Mouse (Mus musculus): ENCODE results near the gene Kpna4.

The Kpna4 gene

DNA sequence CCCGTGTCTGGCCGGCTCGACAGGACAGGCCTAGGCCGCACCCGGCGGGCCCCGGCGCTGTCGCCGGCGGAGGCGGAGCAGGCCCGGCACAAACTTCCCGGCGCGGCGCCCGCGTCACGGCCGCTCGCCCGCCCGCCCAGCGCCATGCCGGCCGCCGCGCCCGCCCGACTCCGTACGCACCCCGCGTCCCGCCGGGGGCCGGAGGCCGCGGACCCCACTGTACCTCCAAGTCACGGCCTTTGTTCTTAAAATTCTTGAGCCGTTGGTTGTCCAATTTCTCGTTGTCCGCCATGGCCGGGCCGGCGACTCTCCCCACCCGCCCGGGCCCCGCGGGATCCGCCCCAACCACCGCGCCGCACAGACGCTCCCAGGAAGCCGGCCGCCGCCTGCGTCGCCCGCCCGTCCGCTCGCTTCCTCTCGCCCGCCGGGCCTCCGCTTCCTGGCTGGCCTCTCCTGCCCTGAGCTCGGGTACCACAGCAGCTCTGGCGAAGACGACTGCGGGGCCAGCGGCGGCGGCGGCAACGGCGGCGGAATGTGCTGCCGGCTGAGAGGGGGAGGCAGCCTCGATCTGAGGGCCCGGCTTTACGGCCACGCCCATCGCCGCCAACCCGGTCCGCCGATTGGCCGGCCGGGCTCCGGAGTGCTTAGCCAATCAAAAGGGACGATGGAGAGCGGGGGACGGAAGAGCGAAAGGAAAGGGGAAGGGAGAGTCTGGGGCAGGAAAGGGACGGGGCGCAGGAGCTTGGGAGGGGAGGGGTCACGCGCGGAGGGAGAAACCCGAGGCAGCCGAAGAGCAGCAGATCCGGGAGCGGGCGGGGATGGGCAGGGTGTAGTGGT is at the start of gene Kpna4:
Kpna4 (minus strand) TSS at position 605 of the 837 bp plus-strand sequence.
- peak; percentile 90 for DNase-seq (ENCODE audit: low read depth)

DNA sequence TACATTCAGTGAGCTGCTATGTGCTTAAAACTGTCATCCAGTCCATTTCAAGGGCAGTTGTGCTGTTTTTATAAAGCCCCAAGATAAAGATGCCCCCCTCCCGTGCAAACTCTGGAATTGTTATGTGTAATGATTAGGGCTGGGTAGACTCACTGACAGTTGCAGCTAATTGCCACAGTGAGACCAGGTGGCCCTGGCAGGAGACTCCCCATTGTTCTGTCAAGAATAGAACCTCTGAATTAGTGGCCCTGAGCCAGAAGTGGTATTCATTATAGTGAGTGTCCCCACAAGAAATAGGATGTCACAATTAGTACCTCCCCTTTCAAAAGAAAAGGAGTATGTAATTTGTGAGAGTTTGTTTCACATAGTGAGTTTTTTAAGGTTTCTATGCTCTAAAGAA is 48.3 kb upstream of the Kpna4 start:
- no peak for DNase-seq (ENCODE audit: low read depth)

DNA sequence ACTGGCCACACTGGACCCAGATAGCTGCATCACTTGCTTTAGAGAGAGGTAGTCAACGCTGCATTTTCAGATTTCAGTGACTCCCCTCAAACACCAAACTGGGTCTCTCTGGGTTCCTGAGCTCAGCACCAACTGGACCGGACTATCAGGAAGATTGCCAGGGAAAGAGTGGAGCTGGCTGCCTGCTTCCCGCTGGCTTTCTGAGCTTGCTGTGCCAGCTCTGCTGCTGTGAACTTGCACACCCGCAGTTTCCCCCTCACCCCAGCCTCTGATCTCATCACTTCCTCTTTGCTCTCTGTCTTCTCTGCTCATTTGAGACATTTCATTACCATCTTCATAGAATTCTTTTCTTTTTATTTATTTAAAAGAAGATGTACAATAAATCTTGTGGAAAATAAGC is 44.2 kb upstream of the Kpna4 start:
- peak; percentile 17 for DNase-seq (ENCODE audit: low read depth)

DNA sequence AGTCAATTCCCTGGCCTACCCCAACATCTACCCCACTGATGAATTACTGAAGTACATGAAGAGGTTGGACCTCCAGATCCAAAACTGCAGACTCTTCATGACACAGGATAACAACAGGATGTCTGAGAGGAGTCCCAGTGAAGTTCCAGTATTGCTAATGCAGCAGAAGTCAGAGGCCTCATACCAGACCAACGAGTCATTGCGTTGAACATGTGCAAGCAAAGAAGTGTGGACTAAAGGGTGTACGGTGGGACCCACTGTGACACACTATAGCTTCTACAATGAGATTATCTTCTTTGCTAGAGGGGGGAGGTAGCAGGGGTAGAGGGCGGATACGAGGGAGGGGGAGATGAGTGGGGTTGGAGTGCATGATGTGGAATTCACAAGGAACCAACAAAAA is 42.9 kb upstream of the Kpna4 start:
- no peak for DNase-seq (ENCODE audit: low read depth)

DNA sequence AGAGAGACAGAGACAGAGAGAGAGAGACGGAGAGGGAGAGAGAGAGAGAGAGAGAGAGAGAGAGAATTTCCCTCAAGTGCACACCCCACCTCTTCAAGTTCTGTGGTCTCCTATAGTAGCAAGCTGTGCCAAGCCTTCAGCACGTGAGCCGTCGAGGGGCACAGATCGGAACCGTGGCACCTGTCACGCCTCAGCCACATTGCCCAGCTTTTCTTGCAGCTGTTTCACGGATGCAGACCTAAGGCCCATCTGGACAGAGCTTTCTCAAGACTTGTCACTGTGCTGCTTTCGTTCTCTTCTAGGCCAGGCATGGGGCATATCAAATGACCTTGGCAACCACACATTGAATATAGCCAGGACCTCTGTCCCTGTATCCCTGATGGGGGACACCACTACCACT is 41.8 kb upstream of the Kpna4 start:
- no peak for DNase-seq (ENCODE audit: low read depth)

DNA sequence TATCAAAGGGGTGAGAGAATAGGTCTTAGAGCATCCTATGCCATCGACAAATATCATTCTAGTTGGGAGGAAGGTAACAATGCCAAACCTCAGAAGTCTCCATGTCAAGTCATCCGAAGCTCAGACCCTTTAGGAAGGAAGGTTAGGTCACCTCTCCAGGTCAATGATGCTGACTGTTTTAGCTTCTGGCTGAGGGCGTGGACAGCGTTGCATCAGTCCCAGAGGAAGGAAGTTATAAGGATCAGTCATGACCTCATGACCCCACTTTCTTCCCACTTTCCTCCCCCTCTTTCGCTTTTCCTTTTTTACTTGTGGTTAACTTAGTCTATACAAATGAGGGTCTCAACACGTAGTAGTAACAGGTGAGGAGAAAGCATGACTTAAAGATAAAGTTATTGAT is 36.1 kb upstream of the Kpna4 start:
- DNase-seq (ENCODE audit: low read depth): no peak

DNA sequence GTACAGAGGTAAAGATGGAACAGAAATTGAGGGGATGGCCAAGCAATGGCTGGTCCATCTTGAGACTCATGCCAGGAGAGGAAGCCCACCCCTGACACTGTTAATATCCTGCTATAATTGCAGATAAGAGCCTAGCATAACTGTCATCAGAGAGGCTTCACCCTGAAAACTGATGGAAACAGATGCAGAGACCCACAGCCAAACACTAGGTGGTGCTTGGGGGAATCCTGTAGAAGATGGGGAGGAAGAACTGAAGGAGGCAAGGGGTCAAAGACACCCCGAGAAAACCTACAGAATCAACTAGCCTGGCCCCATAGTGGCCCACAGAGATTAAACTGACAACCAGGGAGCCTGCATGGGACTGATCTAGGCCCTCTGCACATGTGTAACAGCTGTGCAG is 33.5 kb upstream of the Kpna4 start:
- DNase-seq (ENCODE audit: low read depth): no peak

DNA sequence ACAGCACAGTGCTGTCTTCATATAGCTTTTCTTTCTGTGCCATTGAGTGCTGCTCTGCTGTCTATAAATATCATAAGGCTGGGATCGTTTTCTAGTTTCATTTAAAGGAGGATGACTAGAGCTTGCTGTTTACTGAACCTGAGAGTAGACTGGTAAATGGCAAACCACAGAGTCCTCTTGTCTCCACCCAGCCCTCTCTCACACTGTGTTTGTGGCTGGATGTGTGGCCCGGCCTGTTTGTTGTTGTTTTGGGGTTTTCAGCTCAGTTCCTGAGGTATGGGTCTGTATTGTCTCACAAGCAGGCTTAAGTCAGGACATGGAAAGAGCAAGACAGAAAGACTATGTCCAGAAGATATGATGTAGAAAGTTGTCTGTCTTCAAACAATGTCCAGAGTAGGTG is 32.6 kb upstream of the Kpna4 start:
- no peak for DNase-seq (ENCODE audit: low read depth)

DNA sequence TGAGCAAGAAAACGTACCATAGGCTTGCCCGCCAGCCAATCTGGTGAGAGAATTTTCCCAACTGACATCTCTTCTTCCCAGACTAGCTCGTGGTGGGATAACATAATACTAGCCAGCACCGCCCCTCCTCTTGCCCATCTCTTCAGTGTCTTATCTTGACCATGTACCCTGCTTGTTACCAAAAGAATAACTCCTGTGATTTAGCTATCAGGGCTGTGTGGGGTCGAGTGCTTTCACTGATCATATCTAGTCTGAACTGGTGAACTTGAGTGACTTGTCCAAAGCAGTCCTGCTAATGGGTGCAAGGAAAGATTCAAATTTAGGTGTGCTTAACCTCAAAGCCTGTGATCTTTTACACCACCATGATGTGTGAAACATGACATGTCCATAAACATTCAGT is 31.0 kb upstream of the Kpna4 start:
- DNase-seq (ENCODE audit: low read depth): no peak

DNA sequence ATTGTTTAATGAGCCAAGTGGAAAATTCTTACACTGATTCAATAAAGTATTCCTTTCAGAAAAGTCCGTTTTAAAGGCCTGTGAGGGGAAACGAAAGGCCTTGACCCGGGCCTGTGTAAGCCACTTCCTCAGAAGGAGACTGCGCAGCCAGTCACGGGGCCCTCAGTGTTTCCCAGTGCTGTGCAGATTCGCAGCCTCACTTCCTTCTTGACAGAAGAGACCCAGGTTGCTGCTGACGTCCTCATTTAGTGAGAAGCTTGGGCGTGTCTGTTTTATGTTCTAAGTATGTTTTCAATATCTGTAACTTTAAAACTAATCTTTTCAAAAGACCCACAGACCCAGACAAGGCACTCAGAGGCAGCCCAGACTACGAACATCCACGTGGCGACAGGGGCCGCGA is 29.6 kb upstream of the Kpna4 start:
- DNase-seq (ENCODE audit: low read depth): peak; percentile 24

DNA sequence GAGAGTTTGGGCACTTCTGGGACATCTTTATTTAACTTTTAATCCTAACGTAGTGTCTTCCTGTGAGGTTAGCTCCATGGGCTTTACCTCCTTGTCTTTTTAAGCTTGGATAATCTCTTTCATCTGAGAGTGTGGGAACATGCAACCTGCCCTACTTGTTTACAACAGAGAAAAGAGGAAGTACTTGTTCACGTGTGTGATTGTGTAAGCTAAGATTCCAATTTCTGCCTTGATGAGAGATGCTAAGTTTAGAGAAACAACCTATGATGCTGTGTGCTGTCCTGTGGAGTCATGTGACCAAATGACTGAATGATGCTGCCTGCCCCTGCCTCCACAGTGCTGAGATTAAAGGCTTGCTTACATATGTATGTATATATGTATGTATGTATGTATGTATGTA is 27.8 kb upstream of the Kpna4 start:
- DNase-seq (ENCODE audit: low read depth): no peak

DNA sequence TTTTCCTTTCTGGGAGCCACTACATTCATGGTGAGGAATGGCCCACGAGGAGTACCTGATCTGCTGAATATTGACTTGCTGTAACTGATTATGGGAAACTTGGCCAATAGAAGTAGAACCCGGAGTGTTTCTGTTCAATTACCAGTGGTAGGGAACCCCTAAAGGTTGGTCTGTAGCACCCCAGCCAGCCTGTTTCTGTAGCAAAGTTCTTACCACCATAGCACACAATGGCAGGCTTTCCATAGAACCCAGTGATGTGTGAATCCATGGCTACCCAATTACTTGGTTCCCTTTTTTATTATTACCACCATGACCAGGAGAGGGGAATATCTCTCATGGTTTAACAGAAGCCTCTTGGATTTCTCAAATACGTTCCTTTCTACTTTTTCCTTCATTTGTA is 24.0 kb upstream of the Kpna4 start:
- no peak for DNase-seq (ENCODE audit: low read depth)

DNA sequence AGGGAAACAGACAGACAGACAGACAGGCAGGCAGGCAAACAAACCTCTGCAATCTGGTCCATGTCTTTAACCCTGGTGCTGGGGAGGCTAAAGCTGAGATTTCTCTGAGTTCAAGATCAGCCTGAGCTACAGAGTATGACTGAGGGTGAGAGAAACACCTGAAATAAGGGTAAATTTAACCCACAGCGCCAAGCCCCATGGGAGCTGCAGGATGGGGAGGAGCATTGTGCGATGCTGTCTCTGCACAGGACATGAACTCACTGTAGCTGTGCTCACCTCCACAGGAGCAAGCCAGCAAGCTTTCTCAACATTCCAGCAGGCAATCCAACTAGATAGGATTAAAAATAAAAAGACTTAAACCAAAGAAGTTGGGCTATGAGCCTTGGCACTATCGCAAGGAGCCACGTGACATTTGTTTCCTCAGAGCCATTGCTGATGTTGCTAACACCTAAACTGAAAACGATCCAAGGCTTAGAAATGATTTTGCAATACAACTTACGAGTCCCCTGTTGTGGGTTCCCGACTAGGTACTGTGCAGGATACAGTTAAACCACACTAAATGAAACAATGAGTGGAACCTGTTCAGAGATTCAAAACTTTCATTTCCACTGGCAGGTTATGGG is 15.6 kb upstream of the Kpna4 start:
- no peak for DNase-seq (ENCODE audit: low read depth)

DNA sequence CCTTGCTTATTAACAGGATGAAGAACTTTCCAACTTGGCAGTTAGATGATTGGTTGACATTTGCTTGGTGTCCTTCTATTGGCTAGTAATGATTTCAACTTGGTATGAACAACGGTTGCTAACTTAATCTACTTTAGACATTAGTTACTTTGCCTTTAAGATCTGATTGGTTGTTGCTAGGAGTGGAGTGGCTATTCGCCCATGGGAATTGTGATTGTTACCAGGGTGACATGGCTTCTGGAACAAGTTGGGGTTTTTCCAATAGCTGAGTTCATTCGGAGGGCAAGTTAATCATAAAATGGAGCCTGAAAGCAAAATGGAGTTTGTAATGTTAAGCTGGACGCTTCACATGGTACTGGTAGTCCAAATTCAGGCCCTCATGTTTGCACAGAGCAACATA is 13.9 kb upstream of the Kpna4 start:
- DNase-seq (ENCODE audit: low read depth): no peak

DNA sequence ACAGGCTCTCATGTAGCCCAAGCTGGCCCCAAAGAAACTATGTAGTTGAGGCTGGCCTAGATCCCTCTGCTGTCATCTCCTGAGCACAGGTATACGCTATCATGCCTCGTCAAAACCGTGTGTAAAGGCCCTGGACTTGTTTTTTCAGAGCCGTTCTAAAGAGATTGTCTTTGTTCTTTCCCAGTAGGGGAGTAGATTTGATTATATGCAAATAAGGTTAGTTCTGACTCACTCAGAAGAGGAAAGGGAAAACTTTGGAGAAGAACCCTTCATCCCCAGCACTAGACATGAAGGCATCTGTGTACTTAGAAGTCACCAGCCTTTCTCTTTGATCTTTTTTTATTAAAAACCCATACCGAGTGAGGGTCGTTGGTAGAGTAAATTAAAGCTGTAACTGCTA is 9.1 kb upstream of the Kpna4 start:
- no peak for DNase-seq (ENCODE audit: low read depth)

DNA sequence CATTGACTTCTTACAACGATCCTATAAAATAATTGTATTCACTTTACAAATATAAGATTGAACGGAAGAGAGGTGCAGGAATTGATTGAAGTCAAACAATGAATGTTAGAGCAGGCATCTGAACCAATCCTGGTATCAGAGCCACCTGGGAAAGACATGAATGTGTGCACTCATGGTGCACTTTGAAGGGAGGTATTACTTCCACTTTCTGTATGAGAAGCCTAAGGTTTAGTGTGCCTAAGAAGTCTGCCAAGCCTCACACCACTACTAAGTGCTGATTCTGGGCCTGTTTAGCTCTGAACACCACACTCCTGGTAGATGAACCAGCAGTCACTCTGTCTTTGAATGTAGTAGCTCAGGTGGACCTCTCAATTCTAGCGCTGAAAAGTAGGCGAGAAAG is 4.1 kb upstream of the Kpna4 start:
- DNase-seq (ENCODE audit: low read depth): no peak

DNA sequence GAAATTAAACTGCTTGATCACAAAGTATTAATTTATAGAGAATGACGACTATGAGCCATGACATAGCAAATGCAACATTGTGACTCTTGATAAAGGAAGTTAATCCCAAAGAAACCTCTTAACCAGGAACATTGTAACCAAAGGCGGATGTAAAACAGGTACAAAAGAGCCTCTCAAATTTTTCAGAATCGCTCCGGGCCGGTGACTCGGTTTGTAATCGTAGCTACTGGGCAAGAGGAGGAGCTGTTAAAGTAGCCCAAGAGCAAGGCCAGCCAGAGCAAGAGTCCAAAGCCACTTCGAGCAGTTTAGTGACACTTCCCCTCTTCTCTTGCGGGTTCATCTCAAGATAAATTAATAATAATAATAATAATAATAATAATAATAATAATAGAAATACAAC is 780 bp upstream of the Kpna4 start:
- no peak for DNase-seq (ENCODE audit: low read depth)

DNA sequence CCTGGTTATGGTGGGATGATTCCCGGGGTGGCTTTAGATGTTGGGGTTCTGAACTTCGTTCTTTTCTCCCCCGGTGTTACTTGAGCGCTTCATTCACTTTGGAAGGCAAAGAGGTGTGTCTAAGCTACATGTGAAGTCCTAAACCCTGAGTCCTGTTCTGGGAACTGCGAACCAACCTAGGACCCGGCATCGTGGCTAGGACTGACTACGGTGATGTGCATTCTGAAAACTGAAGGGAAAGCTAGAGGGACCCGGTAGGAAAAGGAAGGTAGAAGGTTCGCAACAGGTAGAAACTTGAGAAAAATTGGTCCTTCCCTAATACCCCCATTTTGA is 399 bp upstream of the Kpna4 start:
- peak; percentile 36 for DNase-seq (ENCODE audit: low read depth)

DNA sequence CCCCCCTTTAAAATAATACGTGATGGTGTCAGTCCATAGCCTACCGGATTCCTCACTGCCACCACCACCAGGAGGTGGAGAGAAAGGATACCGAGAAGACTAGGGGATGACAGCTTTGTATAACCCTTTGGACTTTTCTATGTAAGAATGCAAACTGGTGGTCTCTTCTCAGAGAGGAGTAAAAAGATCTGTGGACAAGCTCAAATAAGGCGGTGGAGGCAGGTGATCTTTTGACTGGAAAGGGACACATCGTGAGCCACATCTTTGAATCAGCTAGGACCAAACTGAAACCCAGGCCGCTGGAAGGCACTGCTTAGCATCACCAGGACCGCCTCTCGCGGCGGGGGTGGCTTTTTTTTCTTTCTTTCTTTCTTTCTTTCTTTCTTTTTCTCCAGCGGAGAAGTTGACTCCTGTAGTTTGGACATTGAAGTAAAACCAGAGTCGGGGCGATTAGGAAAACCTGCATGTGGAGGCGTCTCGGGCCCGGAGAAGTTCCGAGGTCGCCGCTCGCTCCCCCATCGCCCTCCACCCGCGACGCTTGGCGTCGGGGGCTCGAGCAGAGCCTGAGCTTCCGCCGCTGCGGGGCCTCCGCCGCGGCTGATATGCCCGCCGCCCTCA is 913 bp downstream of the Kpna4 start:
- DNase-seq (ENCODE audit: low read depth): peak; percentile 44

DNA sequence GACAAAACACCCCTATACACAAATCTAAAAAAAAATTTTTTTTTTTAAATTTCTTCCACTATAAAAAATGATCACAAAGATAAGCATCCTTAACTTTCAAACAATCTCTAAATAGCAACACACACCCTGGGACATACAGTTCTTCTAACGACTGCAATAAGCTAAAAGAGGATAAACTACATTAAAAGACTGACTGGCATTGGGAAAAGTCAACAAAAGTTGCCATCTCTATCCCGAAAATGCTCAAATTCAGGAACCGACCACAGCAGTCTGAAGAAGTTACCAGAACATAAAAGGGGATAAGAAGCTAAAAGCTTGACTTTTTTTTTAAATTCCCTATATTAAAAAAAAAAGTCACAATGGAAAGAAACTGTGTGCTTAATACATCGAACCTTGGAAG is 1.5 kb downstream of the Kpna4 start:
- no peak for DNase-seq (ENCODE audit: low read depth)

DNA sequence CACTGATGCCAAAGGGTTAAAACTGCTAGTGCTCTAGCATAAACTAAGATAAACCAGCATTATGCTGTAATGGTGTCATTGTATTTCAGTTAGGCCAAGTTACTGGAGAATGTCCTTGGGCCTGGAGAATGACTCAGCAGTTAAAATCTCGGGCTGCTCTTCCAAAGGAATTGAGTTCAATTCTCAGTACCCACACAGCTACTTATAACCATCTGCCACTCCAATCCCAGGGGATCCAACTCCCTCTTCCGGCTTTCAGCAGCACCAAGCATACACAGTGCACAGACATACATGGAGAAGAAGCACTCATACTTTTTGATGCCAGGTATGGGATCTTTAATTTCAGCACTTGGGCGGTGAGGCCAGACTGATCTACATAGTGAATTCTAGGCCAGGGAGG is 8.1 kb downstream of the Kpna4 start:
- DNase-seq (ENCODE audit: low read depth): no peak

DNA sequence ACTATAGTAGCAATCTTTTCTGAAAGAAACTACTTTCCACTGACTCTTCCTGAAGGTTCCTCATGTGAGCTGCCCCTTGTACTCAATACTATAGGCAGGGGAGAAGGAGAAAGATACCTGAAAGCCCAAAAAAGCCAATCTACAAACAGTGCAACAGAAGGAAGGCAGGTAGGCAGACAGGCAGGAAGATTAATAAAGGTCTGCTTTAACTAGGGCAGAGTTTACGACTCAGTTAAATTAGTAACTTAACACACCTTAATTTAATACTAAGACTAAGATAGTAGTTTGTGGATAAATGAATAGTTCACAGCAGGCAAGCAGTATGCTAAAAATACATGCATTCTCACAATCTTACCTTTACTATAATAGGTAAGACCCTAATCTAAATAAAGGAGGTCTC is 12.2 kb downstream of the Kpna4 start:
- no peak for DNase-seq (ENCODE audit: low read depth)

DNA sequence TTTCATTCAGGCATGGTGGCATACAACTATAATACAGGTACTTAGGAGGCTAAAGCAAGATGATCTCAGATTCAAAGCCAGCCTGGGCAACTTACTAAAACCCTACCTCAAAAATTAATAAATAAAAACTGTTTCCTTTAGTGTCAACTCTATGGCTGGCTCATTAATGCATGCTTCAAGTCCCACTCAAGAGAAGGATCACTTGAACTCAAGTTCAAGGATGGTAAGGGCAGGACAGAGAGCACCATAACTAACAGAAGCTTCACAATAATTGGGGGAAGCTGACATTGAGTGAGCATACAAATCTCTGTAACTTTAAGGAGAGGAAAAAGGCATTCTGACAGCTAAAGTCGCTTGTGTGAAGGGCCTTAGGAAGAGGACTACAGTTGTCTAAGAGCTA is 13.0 kb downstream of the Kpna4 start:
- DNase-seq (ENCODE audit: low read depth): no peak

DNA sequence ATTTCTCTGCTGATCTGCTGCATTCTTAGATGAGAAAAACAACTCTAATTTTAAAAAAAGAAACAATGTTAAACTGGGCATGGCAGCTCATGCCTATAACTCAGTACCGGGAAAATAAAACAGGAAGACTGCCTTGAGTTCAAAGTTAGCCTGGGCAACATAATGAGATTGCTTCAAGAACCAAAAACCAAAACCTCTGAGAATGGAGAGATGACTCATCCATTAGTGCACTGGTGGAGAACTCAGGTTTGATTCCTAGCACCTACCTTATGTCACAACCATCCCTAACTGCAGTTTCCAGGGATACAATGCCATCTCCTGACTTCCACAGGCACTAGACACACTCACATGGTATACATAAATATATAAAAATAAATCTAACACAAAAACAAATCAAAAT is 17.8 kb downstream of the Kpna4 start:
- DNase-seq (ENCODE audit: low read depth): no peak
